Mouse (Mus musculus) ZHBTc4 (cell line): Measurements from ENCODE around the gene Ywhah.

ENCODE experiments used
- DNase-seq: peaks from one replicate; pipeline ENCODE4 v3.0.0-alpha.2; 2011; ENCODE audit warnings: low read depth, low spot score

Ywhah gene

GRCm38 (mm10) chr5:33018561-33019425 lies at the start of gene Ywhah:
Gene Ywhah (plus strand): TSS chr5:33018816.
- DNase-seq, result peak; percentile 98

DNA sequence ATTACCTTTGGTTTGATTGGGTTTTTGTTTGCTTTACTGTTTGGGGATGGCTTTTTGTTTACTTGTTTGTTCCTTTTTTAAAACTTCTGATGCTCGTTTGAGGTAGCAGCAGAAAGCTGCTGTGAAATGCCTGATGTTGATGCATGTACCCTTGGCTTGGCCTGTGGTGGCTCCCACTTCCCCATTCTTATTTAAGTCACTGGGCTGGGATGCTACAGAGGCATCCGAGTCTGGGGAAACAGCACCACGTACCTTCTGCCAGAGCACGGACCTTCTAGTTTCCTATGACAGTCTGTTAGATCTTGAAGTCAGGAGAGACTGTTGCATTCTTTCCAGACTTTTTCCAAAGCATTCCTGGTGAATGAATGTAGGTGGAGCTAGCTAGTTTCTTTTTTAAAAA lies 42.1 kb upstream of the Ywhah start:
- no peak for DNase-seq

- DNase-seq, result no peak
Observed at GRCm38 (mm10) chr5:32977179-32977578, 41.4 kb upstream of the Ywhah start.

DNA sequence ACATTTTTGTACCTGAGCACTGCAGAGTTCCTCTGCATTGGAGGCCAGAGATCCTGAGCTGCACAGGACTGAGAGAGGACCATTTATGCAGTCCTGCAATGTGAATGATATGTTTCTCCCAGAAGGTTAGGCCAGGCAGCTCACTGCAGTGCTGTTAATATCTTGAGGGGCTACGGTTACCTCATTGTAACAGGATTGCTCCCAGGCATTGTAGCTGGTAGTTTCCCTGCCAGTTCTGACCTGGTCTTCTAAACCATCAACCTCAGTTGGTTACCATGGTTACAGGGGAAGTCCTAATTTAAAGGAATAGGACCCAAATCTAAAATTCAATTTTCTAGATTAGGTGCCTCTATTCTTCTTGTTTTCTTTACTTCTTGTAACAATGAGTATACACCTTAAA lies 33.2 kb upstream of the Ywhah start:
- DNase-seq, result no peak

DNA sequence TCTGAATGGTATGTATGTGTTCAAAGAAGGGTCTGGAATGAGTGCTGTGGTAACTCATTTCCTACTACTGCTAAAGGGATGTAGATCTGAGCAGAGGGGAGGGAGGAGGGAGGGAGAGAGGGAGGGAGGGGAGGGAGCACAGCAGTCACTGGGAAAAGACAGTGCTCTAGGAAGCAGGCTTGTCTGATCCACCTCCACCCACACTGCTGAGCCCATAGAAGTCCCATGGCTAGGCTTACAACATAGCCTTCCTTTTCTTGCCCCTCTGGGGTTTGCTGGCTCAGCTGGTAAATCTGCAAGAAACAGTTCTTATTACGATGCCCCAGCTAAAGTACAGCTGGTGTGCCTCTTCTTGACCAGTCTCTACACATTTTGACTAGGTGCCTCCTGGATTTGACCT lies 30.7 kb upstream of the Ywhah start:
- no peak for DNase-seq

DNA sequence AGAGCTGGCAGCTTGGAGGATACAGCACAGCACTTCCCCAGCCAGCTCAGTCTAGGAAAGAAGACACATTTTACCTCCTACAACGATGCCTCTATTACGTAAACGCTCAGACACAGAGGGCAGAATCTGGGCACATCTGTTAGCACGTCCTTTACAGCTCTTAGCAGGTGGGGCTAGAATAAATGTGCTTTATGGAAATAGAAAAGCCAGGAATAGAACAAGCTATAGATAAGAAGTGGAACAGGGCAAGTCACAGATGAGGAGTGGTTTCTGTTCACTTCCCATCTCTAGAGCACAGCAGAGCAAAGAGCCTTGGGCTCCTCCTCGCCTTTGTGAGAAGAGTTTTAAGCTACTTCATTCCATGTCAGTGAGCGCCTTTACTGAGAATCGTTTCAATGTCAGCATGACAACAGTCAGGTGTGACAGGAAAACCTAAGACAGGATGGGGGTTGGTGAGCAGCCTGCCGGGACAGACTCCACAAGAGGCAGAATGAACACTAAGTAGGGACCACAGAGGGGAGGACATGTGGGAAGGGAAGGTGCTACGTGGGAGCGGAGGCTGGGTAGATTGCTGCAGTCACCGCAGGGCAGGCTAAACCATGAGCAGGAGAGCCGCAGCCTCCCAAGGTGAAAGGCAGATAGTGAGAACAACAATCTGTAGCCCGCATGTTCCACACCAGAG lies 28.5 kb upstream of the Ywhah start:
- no peak for DNase-seq

GRCm38 (mm10) chr5:32991152-32991551 lies 27.5 kb upstream of the Ywhah start:
- no peak for DNase-seq

GRCm38 (mm10) chr5:32994471-32994870 lies 24.1 kb upstream of the Ywhah start:
- DNase-seq, result no peak

- DNase-seq, result no peak
Observed at GRCm38 (mm10) chr5:32995756-32996155, 22.9 kb upstream of the Ywhah start.

GRCm38 (mm10) chr5:32996560-32996959 lies 22.1 kb upstream of the Ywhah start:
- DNase-seq, result no peak

DNA sequence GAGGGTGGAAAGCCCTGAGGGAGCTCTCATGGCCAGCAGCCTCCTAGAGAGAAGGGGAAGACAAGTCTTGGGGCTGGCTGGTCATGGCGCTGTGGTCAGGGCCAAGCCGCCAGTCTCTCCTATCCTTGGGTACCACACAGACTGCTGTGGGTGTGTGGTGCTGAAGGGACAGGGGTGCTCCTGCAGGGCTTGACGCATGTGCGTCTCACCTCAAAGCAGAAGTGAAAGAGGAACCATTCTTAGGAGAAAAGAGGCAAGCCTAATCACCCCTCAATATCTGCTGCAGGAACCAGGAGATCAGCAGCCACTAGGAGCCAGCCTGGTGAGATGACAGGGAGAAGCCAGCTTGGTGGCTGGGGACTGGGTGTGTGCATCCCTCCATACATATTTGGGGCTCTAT lies 20.9 kb upstream of the Ywhah start:
- peak; percentile 38 for DNase-seq

- DNase-seq, result no peak
Observed at GRCm38 (mm10) chr5:32998783-32999182, 19.8 kb upstream of the Ywhah start.

GRCm38 (mm10) chr5:33001111-33001510 lies 17.5 kb upstream of the Ywhah start:
- DNase-seq, result no peak

DNA sequence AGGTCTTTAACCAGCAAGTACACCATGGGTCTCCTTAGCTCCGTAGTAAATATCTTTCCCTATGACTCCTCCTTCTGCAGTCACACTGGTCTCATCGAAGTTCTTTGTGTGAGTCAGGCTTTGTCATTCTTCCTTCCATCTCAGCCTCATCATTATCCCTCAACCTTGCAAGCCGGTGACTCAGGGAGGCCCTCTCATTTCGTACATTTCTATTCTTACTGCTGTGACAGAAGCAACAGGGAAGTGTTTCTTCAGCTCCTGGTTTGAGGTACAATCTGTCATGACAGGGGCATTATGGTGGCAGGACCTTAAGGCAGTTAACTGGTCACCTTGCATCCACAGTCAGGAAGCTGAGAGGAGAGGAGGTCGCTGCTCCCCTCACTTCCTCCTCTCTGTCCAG lies 15.8 kb upstream of the Ywhah start:
- no peak for DNase-seq

GRCm38 (mm10) chr5:33003500-33003899 lies 15.1 kb upstream of the Ywhah start:
- DNase-seq, result no peak

- DNase-seq, result no peak
Observed at GRCm38 (mm10) chr5:33004110-33004509, 14.5 kb upstream of the Ywhah start.

DNA sequence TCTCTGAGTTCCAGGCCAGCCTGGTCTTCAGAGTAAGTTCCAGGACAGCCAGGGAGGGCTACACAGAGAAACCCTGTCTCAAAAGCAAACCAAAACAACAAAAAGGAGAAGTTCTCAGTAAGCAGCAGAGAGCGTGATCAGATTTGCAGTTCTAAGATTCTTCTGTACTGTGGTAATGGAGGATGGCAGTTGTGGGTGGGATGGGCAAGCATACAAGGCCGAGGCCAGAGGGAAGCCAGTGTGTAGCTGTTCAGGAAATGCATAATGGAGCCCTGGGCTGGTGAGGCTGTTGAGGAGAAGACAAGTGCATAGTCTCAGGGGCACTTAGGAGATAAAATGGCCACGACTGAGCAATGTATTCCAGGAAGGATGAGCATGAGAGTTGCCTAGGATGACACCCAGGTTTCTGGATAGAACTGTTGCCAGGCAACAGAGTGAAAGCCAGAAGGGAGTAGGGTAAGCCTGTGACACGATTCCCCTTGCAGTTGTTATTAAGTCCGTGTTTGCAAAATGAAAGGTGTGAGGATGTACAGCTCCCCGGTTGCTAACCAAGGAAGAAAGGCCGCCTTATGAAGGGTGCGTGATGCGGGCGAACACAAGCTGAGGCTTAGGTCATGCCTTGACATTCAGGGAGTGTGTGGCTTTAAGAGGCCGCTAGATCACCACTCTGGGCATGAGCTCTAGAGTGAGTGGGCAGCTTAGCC lies 13.0 kb upstream of the Ywhah start:
- no peak for DNase-seq

DNA sequence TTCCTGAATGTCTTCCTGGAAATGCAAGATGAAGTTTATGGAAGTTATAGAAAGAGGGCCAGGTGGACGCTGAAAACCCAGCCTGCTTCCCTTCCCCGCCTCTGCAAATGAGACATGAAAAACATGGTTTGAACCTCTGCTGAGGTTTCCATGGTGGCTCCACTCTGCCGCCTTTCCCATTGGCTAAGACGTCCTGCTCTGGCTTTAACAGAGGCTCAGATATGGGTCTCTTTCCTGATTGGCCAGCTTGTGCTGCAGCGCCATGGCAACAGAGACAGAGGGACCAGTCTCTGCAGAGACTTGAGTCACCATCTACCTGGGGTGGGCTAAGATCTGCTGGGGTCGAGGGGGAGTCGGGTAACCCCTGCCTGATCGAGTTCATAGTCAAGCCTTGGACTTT lies 11.9 kb upstream of the Ywhah start:
- no peak for DNase-seq

- no peak for DNase-seq
Observed at GRCm38 (mm10) chr5:33007371-33007770, 11.2 kb upstream of the Ywhah start.

- DNase-seq, result peak; percentile 62
Observed at GRCm38 (mm10) chr5:33009301-33009700, 9.3 kb upstream of the Ywhah start.

DNA sequence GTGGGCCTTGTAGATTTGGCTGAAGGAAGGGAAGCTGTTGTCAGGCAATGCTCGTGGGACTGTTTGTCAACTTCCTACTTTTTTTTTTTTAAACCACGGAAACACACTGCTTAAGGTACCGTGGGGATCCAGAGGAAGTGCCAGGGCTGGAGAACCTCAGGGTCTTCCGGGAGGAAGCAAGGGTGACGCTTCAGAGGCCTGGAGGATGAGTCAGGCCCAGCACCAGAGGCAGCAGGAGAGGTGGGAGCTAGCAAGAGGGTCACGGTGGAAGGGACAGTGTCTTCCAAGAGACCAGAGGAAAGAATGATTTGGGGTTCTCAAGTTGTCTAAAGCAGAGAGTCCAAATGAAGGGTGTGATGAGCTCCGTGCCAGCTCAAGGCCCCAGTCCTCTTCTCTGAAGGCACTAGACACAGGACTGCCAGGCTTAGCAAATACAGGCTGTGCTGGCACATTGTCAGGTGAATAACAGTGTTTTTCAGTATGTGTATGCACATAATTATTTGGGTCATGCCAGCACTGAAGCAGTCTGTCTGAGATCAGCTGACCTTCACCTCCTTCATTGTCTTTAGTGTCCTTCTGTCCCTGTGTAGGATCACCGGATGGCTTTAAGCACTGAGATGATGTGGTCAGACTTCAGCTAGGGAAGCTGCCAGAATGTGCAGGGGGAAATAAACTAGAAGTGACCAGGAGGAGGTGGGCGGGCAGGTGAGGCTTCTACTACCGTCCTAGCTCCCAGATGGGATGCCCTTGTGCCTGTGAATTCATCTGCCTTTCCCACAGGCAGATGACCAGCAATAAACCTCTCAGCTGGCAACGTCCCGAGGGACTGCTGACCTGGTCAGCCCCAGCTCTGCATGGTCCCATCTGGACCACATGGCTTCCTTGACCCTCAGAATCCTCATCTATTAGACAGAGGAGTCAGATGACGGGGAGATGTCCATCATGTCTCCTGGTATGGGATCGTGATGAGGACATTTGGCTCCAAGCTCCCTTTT lies 8.5 kb upstream of the Ywhah start:
- no peak for DNase-seq
